Mouse (Mus musculus) neural tube, embryonic 12.5 days (tissue): Measurements from ENCODE around the gene Slamf7. TPM values are rescaled to one million over a fixed set of nuclear protein-coding genes. Genes with fewer than 3 reads are reported as not detected.

ENCODE experiments used
- ATAC-seq: fragments of 200-750 bp; cut with Nextera tagmentation; 2 replicates; pipeline ENCODE4 v1.8.0; 2017; ENCODE audit warnings: low read depth, mild to moderate bottlenecking, moderate TSS enrichment, moderate library complexity; ENCODE audit not compliant: low FRiP score
- H3K27ac ChIP-seq: fragments of 300-500 bp; sonication (generic); 2 replicates; pipeline ENCODE4 v1.5.1; 2016
- H3K27me3 ChIP-seq: fragments of 300-500 bp; sonication (generic); replicated peaks from 2 replicates; pipeline ENCODE4 v1.6.1; 2016; ENCODE audit warnings: mild to moderate bottlenecking
- H3K36me3 ChIP-seq: fragments of 300-500 bp; sonication (generic); 2 replicates; pipeline ENCODE4 v1.6.1; 2016; ENCODE audit warnings: mild to moderate bottlenecking
- H3K4me1 ChIP-seq: fragments of 300-500 bp; sonication (generic); 2 replicates; pipeline ENCODE4 v1.6.1; 2016
- H3K4me2 ChIP-seq: fragments of 300-500 bp; sonication (generic); replicated peaks from 2 replicates; pipeline ENCODE4 v1.6.1; 2016; ENCODE audit warnings: mild to moderate bottlenecking
- H3K4me3 ChIP-seq: fragments of 300-500 bp; sonication (generic); 2 replicates; pipeline ENCODE4 v1.5.1; 2016
- H3K9ac ChIP-seq: fragments of 300-500 bp; sonication (generic); 2 replicates; pipeline ENCODE4 v1.6.1; 2016; ENCODE audit warnings: mild to moderate bottlenecking
- H3K9me3 ChIP-seq: fragments of 300-500 bp; sonication (generic); 2 replicates; pipeline ENCODE4 v1.6.1; 2016; ENCODE audit warnings: mild to moderate bottlenecking
- WGBS: fragments of 180-500 bp; shearing (Covaris S2); methylation state at CpG from one replicate; pipeline ENCODE4 v1.1.7; 2016; 5-methylcytosine and 5-hydroxymethylcytosine counted together
- microRNA-seq: library from miRNA; unstranded; fragments of <30 nt; microRNA quantifications from one replicate; pipeline ENCODE4, GENCODE M21; 2017
- polyA plus RNA-seq: library from polyadenylated mRNA; unstranded; fragments of >200 nt; fragmentation: Nextera tagmentation; extraction: Ambion mirVana; gene quantifications from 2 replicates; pipeline ENCODE4 v1.2.1, GENCODE M21; 2016

The Slamf7 gene
- polyA plus RNA-seq, 1 experiment from 2014 or later = not detected

DNA sequence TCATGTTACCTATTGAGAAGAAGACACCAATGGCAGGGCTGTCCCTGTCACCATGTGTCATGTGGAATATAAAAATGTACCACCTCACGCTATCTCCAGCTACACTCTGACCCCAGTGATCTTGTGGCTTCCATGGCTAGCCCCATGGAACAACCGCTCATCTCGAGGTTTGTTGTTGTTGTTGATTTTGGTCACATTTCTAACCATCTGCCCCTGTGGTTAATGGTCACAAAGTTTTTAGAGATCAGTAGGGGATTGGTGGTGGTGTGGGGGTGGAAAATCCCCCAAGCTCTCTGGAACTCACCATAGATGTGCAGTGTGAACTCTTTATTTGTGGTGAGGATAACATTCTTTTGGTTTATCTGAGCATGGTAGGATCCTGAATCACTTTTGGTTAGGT lies 48.1 kb downstream of the Slamf7 start:
- H3K27ac ChIP-seq = no peak overlapping the region
- WGBS = 78% methylated on average over 3 of the region's 3 CpGs
- no peak overlapping the region for H3K4me2 ChIP-seq
- no peak for ATAC-seq
- H3K9ac ChIP-seq = no peak overlapping the region
- H3K36me3 ChIP-seq = no peaks in the 10 kb centered on the region
- no peaks in the 10 kb centered on the region for H3K4me1 ChIP-seq
- H3K4me3 ChIP-seq = no peak overlapping the region
- no peaks in the 10 kb centered on the region for H3K9me3 ChIP-seq
- H3K27me3 ChIP-seq = no peaks in the 10 kb centered on the region

DNA sequence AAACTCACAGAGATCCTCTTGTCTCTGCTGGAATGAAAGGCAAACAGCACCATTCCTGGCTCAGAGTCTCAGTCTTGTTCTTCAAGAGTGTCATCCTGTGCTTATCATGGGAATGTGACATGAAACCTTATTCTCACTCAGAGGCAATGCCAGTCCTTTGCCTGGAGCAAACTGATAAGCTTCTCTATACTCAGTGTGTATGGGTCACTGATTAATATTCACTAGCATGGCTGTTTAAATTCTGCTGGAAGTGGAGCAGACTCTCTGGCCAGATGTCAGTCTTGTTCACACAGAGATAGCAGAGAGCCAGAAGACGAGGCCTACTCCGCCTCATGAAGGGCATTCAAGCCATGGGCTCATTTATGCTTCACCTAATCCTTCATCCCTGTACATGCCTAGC lies 68.3 kb downstream of the Slamf7 start:
- no peak overlapping the region for H3K4me2 ChIP-seq
- no peak overlapping the region for H3K27ac ChIP-seq
- no peak overlapping the region for H3K4me3 ChIP-seq
- no peaks in the 10 kb centered on the region for H3K36me3 ChIP-seq
- WGBS = 92% methylated on average over 2 of the region's 2 CpGs
- no peaks in the 10 kb centered on the region for H3K27me3 ChIP-seq
- no peaks in the 10 kb centered on the region for H3K4me1 ChIP-seq
- no peaks in the 10 kb centered on the region for H3K9me3 ChIP-seq
- H3K9ac ChIP-seq = no peak overlapping the region
- ATAC-seq = no peak

Small RNAs within 50 kb of the gene (microRNA-seq; reads per million reads assigned to microRNA genes)
- not detected for gene Mir7683

Other genes with a start within 250 kb of the Slamf7 start
- gene Usf1, start 241.7 kb downstream of the Slamf7 start, polyA plus RNA-seq = 176 and 178 TPM in 2 replicates
- 9.2 and 10.3 TPM in 2 replicates for gene Tstd1, start 234.2 kb downstream of the Slamf7 start, polyA plus RNA-seq
- 15.0 and 16.9 TPM in 2 replicates for gene F11r, start 215.5 kb downstream of the Slamf7 start, polyA plus RNA-seq
- gene Alyref2, start 149.6 kb downstream of the Slamf7 start, polyA plus RNA-seq = 22.4 and 23.0 TPM in 2 replicates
- gene Itln1, start 117.7 kb downstream of the Slamf7 start, polyA plus RNA-seq = not detected in 2 replicates
- gene Cd244a, start 93.8 kb downstream of the Slamf7 start, polyA plus RNA-seq = not detected in 2 replicates
- 0.11 TPM in 1 of 2 replicates, not detected in the other for gene Ly9, start 45.6 kb downstream of the Slamf7 start, polyA plus RNA-seq
- 0.81 and 1.1 TPM in 2 replicates for gene Cd48, start 29.0 kb upstream of the Slamf7 start, polyA plus RNA-seq
- gene Slamf1, start 114.1 kb upstream of the Slamf7 start, polyA plus RNA-seq = 0.27 and 0.28 TPM in 2 replicates
- 0.66 and 1.2 TPM in 2 replicates for gene Cd84, start 186.7 kb upstream of the Slamf7 start, polyA plus RNA-seq
- not detected in 2 replicates for gene Gm10521, start 242.6 kb upstream of the Slamf7 start, polyA plus RNA-seq